Mouse (Mus musculus): Measurements from ENCODE around the gene Rabl2.

The Rabl2 gene

GRCm38 (mm10) chr15:89551733-89552132, 40.0 kb downstream of the Rabl2 start:
- no peak for DNase-seq (ENCODE audit: extremely low read depth, low read depth)

GRCm38 (mm10) chr15:89550506-89550905, 41.2 kb downstream of the Rabl2 start:
- DNase-seq (ENCODE audit: extremely low read depth, low read depth): no peak

- no peak for DNase-seq (ENCODE audit: extremely low read depth, low read depth)
Observed at GRCm38 (mm10) chr15:89548837-89549236, 42.9 kb downstream of the Rabl2 start.

- DNase-seq (ENCODE audit: extremely low read depth, low read depth): no peak
Observed at GRCm38 (mm10) chr15:89547824-89548601, 43.7 kb downstream of the Rabl2 start.

GRCm38 (mm10) chr15:89547321-89547720, 44.4 kb downstream of the Rabl2 start:
- no peak for DNase-seq (ENCODE audit: extremely low read depth, low read depth)

GRCm38 (mm10) chr15:89544171-89544570, 47.6 kb downstream of the Rabl2 start:
- DNase-seq (ENCODE audit: extremely low read depth, low read depth): no peak

- no peak for DNase-seq (ENCODE audit: extremely low read depth, low read depth)
Observed at GRCm38 (mm10) chr15:89533843-89534207, 57.9 kb downstream of the Rabl2 start.

- no peak for DNase-seq (ENCODE audit: extremely low read depth, low read depth)
Observed at GRCm38 (mm10) chr15:89532924-89533842, 58.5 kb downstream of the Rabl2 start.

All from MEL-GATA-1-ER (cell line).